Mouse (Mus musculus) liver, postnatal 0 days (tissue): ENCODE data around the gene Emd.

Source experiments
- CTCF ChIP-seq: sonication (generic); IDR thresholded peaks from 2 replicates; pipeline ENCODE4 v1.5.1; 2016; ENCODE audit warnings: antibody characterized with exemption, low read depth
- EP300 ChIP-seq: IDR thresholded peaks from 2 replicates; pipeline ENCODE4 v1.6.1; 2016; ENCODE audit warnings: antibody characterized with exemption, low read depth, mild to moderate bottlenecking

DNA sequence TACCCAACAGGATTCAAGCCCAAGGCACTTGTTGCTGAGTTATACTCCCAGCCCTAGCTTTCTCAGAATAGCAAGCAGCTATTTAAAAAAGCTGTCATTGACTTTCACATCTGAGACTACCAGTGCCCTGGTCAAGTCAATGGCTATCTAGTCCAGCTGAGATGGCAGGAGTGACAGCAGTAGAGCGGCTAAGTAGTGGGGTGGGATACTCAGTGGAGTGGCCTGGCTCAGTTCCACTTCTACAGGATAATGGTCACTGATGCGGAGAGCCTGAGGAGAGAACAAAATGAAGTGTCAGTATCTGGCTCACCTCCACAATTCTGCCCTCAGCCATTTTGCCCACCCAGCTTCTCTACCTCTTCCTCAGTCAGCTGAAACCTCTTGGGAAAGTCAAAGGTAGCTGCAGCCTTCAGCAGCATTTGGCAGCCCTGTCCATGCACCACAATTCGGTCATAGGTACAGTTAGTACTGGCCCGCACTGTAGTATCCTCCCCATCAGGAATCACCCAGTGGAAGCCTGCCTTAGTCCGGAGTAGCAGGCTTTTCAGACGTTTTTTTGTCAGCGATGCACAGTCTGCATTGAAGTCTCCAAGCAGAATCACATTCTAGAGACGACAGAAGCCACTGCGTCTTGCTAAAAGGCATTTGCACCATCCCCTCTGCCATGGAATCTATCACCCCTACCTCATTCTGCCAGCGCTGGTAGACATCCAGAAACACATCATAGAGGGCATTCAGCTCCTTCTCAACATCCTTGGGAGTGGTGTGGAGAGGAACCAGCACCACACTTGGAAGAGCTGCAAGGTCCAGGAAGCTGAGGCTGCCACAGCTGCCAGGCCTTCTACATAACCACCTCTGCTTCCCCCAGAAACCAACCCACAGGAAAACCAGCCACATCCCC lies 19.2 kb downstream of the Emd start:
- TF ChIP-seq CTCF (no peak), EP300 (no peak)
